Mouse (Mus musculus): Measurements from ENCODE around the gene Trim45. TPM values are rescaled to one million over a fixed set of nuclear protein-coding genes. Genes with fewer than 3 reads are reported as not detected.
A peak's percentile ranks its signal among the peaks of the same experiment; 100 is the strongest.

The Trim45 gene
- polyA plus RNA-seq, 1 experiment, result 8.1 TPM

DNA sequence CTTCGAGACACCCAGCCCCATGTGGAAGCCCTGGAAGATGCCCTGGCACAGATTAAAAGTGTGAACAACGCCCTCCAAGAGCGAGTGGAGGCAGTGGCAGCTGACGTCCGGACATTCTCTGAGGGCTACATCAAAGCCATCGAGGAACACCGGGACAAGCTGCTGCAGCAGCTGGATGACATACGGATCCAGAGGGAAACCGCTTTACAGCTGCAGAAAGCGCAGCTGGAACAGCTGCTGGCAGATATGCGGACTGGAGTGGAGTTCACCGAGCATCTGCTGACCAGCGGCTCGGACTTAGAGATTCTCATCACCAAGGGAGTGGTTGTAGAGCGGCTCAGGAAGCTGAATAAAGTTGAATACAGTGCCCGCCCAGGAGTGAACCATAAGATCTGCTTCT is 3.2 kb downstream of the Trim45 start:
- Histone ChIP-seq H3K4me1 (ENCODE audit: control insufficient read depth, insufficient read depth, low read length) (peaks cover 3% of the 10 kb centered on the region), H3K27ac (ENCODE audit: insufficient read depth, low read length) (no peak overlapping the region), H3K4me3 (ENCODE audit: insufficient read depth, low read length) (no peak overlapping the region)
- TF ChIP-seq POLR2A (IDR thresholded peaks at IDR 0.05; ENCODE audit: extremely low read depth, insufficient read depth, low read length) (no peak), CTCF (IDR thresholded peaks at IDR 0.05; ENCODE audit: extremely low read depth, insufficient read depth, low read length) (no peak)

DNA sequence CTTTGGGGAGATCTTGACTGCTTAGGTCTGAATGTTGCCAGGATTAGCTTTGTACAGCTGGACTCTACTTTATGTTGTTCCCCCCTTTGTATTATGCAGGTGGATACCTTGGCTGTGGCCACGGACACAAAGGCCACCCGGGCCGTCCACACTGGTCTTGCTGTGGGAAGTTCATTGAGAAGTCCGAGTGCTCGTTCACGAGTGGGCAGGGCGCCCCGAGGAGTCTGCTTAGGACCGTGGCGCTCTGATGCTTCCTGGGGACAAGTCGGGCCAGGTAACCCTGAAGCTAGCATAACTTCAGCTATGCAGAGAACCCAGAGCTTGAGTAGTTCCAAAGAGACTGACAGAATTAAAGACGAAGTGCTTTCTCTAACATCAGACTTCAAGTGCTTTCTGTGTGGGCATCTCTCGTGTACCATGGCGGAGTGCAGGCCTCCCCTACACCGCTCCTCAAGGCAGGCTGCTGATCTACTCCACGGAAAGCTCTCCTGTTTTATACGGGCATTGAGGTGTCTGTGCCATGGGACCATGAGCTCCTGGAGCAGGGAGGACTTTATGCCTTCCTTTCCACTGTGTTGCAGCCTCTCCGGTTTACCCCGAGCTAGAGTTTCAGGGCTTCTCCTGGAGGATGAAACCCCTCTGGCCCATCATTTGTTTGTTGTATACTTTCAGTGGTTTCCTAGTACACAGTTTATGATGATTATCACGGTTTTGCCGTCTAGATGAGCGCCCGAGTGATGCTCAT is 9.5 kb downstream of the Trim45 start:
- no peak for TF ChIP-seq POLR2A (IDR thresholded peaks at IDR 0.05; ENCODE audit: extremely low read depth, insufficient read depth, low read length)
- TF ChIP-seq CTCF (IDR thresholded peaks at IDR 0.05; ENCODE audit: extremely low read depth, insufficient read depth, low read length), result no peak
- no peak overlapping the region for H3K4me3 ChIP-seq (ENCODE audit: insufficient read depth, low read length)
- no peak overlapping the region for H3K27ac ChIP-seq (ENCODE audit: insufficient read depth, low read length)
- H3K4me1 ChIP-seq (ENCODE audit: control insufficient read depth, insufficient read depth, low read length), result no peaks in the 10 kb centered on the region

DNA sequence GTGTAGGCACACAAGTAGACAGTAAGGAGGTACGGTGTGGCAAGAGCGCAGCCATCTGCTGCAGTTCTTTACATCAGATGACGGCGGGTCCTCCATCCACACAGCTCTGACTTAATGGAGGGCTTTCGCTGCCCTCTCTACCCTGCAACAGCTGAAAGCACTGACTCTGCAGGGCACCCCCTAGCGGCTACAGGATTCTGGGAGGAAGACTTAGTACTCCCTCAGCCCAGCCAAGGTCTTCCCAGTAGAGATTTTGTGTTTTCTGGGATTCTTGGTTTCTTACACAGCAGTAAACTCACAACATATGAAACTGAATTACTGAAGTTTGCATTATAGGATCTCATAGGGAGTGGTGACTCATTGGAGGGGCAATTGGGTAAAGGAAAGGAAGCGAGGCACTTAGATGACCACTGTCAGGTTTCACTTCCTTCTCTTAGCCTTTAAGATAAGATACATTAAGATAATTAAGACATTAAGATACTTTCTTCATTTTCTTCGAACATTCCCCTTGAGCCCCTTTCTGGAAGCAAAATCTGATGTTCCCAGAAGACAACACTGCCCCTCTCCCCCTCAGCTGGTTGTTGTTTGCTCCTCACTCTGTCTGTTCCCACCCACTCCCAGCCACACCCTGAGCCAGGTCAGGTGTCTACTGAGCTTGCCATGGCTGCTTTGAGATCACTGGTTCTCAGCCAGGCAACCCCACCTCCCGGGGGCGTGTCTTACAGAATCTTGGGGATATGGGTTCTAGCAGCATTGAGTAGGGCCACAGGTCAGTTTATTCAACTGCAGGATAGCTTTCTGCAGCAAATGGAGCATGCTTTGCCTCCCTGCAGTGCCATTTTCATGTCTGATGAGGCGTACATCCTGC is 10.3 kb downstream of the Trim45 start:
- Histone ChIP-seq H3K4me1 (ENCODE audit: control insufficient read depth, insufficient read depth, low read length) (no peaks in the 10 kb centered on the region), H3K27ac (ENCODE audit: insufficient read depth, low read length) (no peak overlapping the region), H3K4me3 (ENCODE audit: insufficient read depth, low read length) (no peak overlapping the region)
- no peak for TF ChIP-seq POLR2A (IDR thresholded peaks at IDR 0.05; ENCODE audit: extremely low read depth, insufficient read depth, low read length)
- TF ChIP-seq CTCF (IDR thresholded peaks at IDR 0.05; ENCODE audit: extremely low read depth, insufficient read depth, low read length), result 0 out of 2 replicates have a peak, but pooled peaks have one; percentile 12

- Histone ChIP-seq H3K4me3 (ENCODE audit: insufficient read depth, low read length) (no peak overlapping the region), H3K27ac (ENCODE audit: insufficient read depth, low read length) (no peak overlapping the region), H3K4me1 (ENCODE audit: control insufficient read depth, insufficient read depth, low read length) (no peaks in the 10 kb centered on the region)
- no peak for TF ChIP-seq CTCF (IDR thresholded peaks at IDR 0.05; ENCODE audit: extremely low read depth, insufficient read depth, low read length)
Measured at GRCm38 (mm10) chr3:100935521-100935920, 13.5 kb downstream of the Trim45 start.

DNA sequence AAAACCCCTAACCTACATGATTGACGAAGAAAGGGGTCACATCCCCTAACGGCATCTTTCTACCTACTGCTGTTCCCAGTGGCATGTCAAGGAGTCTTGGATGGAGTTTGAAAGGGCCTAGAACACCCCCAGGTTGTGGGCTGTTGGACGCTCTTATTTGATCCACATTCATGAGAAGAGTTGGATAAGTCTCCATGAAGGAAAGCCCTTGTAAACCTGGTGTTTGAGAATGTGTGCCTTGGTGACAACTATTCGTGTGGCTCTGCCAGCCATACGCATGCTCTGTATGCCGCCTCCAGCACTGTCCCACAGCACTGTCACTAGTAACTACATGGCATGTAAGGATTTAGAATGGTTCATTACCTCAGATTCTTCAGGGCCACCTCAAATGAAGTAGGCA is 14.2 kb downstream of the Trim45 start:
- Histone ChIP-seq H3K4me1 (ENCODE audit: control insufficient read depth, insufficient read depth, low read length) (no peaks in the 10 kb centered on the region), H3K27ac (ENCODE audit: insufficient read depth, low read length) (no peak overlapping the region), H3K4me3 (ENCODE audit: insufficient read depth, low read length) (no peak overlapping the region)
- TF ChIP-seq CTCF (IDR thresholded peaks at IDR 0.05; ENCODE audit: extremely low read depth, insufficient read depth, low read length), result no peak
- no peak for TF ChIP-seq POLR2A (IDR thresholded peaks at IDR 0.05; ENCODE audit: extremely low read depth, insufficient read depth, low read length)

GRCm38 (mm10) chr3:100938211-100938610 is 16.2 kb downstream of the Trim45 start:
- TF ChIP-seq CTCF (IDR thresholded peaks at IDR 0.05; ENCODE audit: extremely low read depth, insufficient read depth, low read length), result no peak
- no peak for TF ChIP-seq POLR2A (IDR thresholded peaks at IDR 0.05; ENCODE audit: extremely low read depth, insufficient read depth, low read length)
- Histone ChIP-seq H3K27ac (ENCODE audit: insufficient read depth, low read length) (no peak overlapping the region), H3K4me1 (ENCODE audit: control insufficient read depth, insufficient read depth, low read length) (no peaks in the 10 kb centered on the region), H3K4me3 (ENCODE audit: insufficient read depth, low read length) (no peak overlapping the region)

DNA sequence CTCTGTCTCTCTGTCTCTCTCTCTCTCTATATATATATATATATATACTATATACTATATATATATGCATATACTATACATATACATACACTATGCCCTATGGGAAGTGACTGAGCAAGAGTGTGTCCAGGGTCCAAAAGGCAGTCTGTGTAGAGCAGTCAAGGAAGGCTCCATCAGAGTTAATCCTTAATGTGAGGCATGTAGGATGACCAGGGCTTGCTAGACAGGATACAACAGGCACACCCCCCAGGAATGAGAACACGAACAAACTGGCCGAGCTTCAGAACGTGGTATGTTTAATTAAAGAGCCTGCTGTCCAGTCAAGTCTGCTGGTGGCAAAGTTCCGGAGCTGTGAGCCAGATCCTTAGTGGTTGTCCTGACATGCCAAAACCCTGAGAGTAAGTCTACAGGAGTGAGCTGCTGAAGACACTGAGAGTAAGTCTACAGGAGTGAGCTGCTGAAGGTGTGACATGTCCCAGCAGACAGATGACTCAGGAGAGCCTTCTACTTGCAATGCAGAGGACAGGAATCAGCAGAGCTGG is 18.6 kb downstream of the Trim45 start:
- Histone ChIP-seq H3K4me3 (ENCODE audit: insufficient read depth, low read length) (no peak overlapping the region), H3K27ac (ENCODE audit: insufficient read depth, low read length) (no peak overlapping the region), H3K4me1 (ENCODE audit: control insufficient read depth, insufficient read depth, low read length) (no peaks in the 10 kb centered on the region)
- TF ChIP-seq POLR2A (IDR thresholded peaks at IDR 0.05; ENCODE audit: extremely low read depth, insufficient read depth, low read length), result no peak
- no peak for TF ChIP-seq CTCF (IDR thresholded peaks at IDR 0.05; ENCODE audit: extremely low read depth, insufficient read depth, low read length)

DNA sequence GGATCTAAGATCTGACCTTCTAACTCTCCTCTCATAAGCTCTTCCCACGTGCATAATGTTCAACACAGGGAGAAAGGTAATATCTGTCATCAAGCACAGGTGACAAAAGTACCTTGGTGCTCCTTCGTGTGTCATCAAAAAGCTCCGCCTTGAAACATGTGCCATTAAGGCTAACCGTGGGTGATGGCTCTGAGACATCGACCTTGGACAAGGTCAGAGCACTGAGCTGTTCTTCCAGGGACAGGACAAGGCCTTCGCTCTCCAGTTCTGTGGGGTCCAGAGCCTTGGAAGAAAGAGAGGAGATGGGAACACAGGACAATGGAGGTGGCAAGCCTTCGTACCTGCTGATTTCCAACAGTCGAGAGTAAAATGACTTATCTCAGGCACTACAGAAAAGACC is 25.3 kb downstream of the Trim45 start:
- Histone ChIP-seq H3K4me1 (ENCODE audit: control insufficient read depth, insufficient read depth, low read length) (no peaks in the 10 kb centered on the region), H3K4me3 (ENCODE audit: insufficient read depth, low read length) (no peak overlapping the region), H3K27ac (ENCODE audit: insufficient read depth, low read length) (no peak overlapping the region)
- no peak for TF ChIP-seq POLR2A (IDR thresholded peaks at IDR 0.05; ENCODE audit: extremely low read depth, insufficient read depth, low read length)
- no peak for TF ChIP-seq CTCF (IDR thresholded peaks at IDR 0.05; ENCODE audit: extremely low read depth, insufficient read depth, low read length)

- TF ChIP-seq POLR2A (IDR thresholded peaks at IDR 0.05; ENCODE audit: extremely low read depth, insufficient read depth, low read length) (no peak), CTCF (IDR thresholded peaks at IDR 0.05; ENCODE audit: extremely low read depth, insufficient read depth, low read length) (no peak)
- Histone ChIP-seq H3K27ac (ENCODE audit: insufficient read depth, low read length) (no peak overlapping the region), H3K4me3 (ENCODE audit: insufficient read depth, low read length) (no peak overlapping the region), H3K4me1 (ENCODE audit: control insufficient read depth, insufficient read depth, low read length) (no peaks in the 10 kb centered on the region)
Measured at GRCm38 (mm10) chr3:100951531-100951930, 29.5 kb downstream of the Trim45 start.

Data from cortical plate, adult 2 months (tissue).